Mouse (Mus musculus): ENCODE measurements around the gene Tsc22d1. TPM values are rescaled to one million over a fixed set of nuclear protein-coding genes. Genes with fewer than 3 reads are reported as not detected.
A peak's percentile ranks its signal among the peaks of the same experiment; 100 is the strongest.

Tsc22d1 gene
- polyA plus RNA-seq, 1 experiment from 2014 or later: 908 TPM

GRCm38 (mm10) chr14:76507357-76507756, 92.6 kb downstream of the Tsc22d1 start:
- ATAC-seq (replicated peaks; ENCODE audit: low FRiP score): no peak
- peak overlapping the region; percentile 57 for H3K4me3 ChIP-seq (replicated peaks)
- no peaks in the 10 kb centered on the region for H3K27me3 ChIP-seq
- WGBS: 73% methylated on average over 7 of the region's 7 CpGs
- H3K4me2 ChIP-seq: peak overlapping the region; percentile 82
- H3K9ac ChIP-seq: peak overlapping the region; percentile 73; the same call in 1 of the 2 replicates
- peaks cover 26% of the 10 kb centered on the region for H3K4me1 ChIP-seq
- no peaks in the 10 kb centered on the region for H3K9me3 ChIP-seq (replicated peaks)
- H3K36me3 ChIP-seq: peaks cover 35% of the 10 kb centered on the region
- peak overlapping the region; percentile 100 for H3K27ac ChIP-seq

- H3K36me3 ChIP-seq: peaks cover 35% of the 10 kb centered on the region
- peak overlapping the region; percentile 100 for H3K27ac ChIP-seq
- peak overlapping the region; percentile 57 for H3K4me3 ChIP-seq (replicated peaks)
- peaks cover 30% of the 10 kb centered on the region for H3K4me1 ChIP-seq
- H3K27me3 ChIP-seq: no peaks in the 10 kb centered on the region
- no peak overlapping the region for H3K9ac ChIP-seq
- no peak for ATAC-seq (replicated peaks; ENCODE audit: low FRiP score)
- 64% methylated on average over 9 of the region's 9 CpGs for WGBS
- peak overlapping the region; percentile 82 for H3K4me2 ChIP-seq
- no peaks in the 10 kb centered on the region for H3K9me3 ChIP-seq (replicated peaks)
These were observed 93.2 kb downstream of the Tsc22d1 start for GRCm38 (mm10) chr14:76507804-76508500.

- no peak overlapping the region for H3K4me3 ChIP-seq (replicated peaks)
These were observed 93.9 kb downstream of the Tsc22d1 start for GRCm38 (mm10) chr14:76508701-76509100.

GRCm38 (mm10) chr14:76511971-76512370, 97.2 kb downstream of the Tsc22d1 start:
- H3K9ac ChIP-seq: no peak overlapping the region
- no peak overlapping the region for H3K4me2 ChIP-seq
- WGBS: 82% methylated on average over 7 of the region's 7 CpGs
- H3K36me3 ChIP-seq: peaks cover 26% of the 10 kb centered on the region
- H3K9me3 ChIP-seq (replicated peaks): no peaks in the 10 kb centered on the region
- no peak overlapping the region for H3K27ac ChIP-seq
- no peaks in the 10 kb centered on the region for H3K27me3 ChIP-seq
- H3K4me3 ChIP-seq (replicated peaks): no peak overlapping the region
- peaks cover 41% of the 10 kb centered on the region for H3K4me1 ChIP-seq
- no peak for ATAC-seq (replicated peaks; ENCODE audit: low FRiP score)

More at GRCm38 (mm10) chr14:76508701-76509100, 93.9 kb downstream of the Tsc22d1 start:
- ATAC-seq (replicated peaks; ENCODE audit: low FRiP score): no peak
- Histone ChIP-seq H3K4me1 (peaks cover 32% of the 10 kb centered on the region), H3K36me3 (peaks cover 35% of the 10 kb centered on the region), H3K9me3 (replicated peaks) (no peaks in the 10 kb centered on the region), H3K9ac (no peak overlapping the region), H3K27ac (peak overlapping the region; percentile 50; the same call in 1 of the 2 replicates), H3K4me2 (no peak overlapping the region), H3K27me3 (no peaks in the 10 kb centered on the region)
- whole genome bisulfite sequencing: 48% methylated on average over 10 of the region's 10 CpGs

- ATAC-seq (replicated peaks; ENCODE audit: low FRiP score): peak; percentile 61
- peaks cover 13% of the 10 kb centered on the region for H3K36me3 ChIP-seq
- peak overlapping the region; percentile 88 for H3K27ac ChIP-seq
- peaks cover 33% of the 10 kb centered on the region for H3K4me1 ChIP-seq
- H3K4me3 ChIP-seq (replicated peaks): 0 out of 2 replicates have a peak overlapping the region, but pooled peaks have one; percentile 6
- WGBS: 18% methylated on average over 11 of the region's 11 CpGs
- peak overlapping the region; percentile 36 for H3K4me2 ChIP-seq
- H3K9ac ChIP-seq: no peak overlapping the region
- H3K27me3 ChIP-seq: no peaks in the 10 kb centered on the region
- H3K9me3 ChIP-seq (replicated peaks): no peaks in the 10 kb centered on the region
These were observed 98.8 kb downstream of the Tsc22d1 start for GRCm38 (mm10) chr14:76513395-76514049.

GRCm38 (mm10) chr14:76514050-76514585, 99.4 kb downstream of the Tsc22d1 start:
- Histone ChIP-seq H3K4me3 (replicated peaks) (no peak overlapping the region), H3K27me3 (no peaks in the 10 kb centered on the region), H3K36me3 (peaks cover 11% of the 10 kb centered on the region), H3K27ac (peak overlapping the region; percentile 88; the same call in 1 of the 2 replicates), H3K9ac (no peak overlapping the region), H3K4me1 (peaks cover 33% of the 10 kb centered on the region), H3K4me2 (peak overlapping the region; percentile 36), H3K9me3 (replicated peaks) (no peaks in the 10 kb centered on the region)
- WGBS: 27% methylated on average over 6 of the region's 6 CpGs
- ATAC-seq (replicated peaks; ENCODE audit: low FRiP score): no peak

- Histone ChIP-seq H3K36me3 (no peaks in the 10 kb centered on the region), H3K27ac (no peak overlapping the region), H3K27me3 (no peaks in the 10 kb centered on the region), H3K9ac (no peak overlapping the region), H3K4me2 (no peak overlapping the region), H3K4me3 (replicated peaks) (no peak overlapping the region), H3K4me1 (peaks cover 40% of the 10 kb centered on the region), H3K9me3 (replicated peaks) (no peaks in the 10 kb centered on the region)
- ATAC-seq (replicated peaks; ENCODE audit: low FRiP score): no peak
- WGBS: 77% methylated on average over 7 of the region's 7 CpGs
These were observed 100.9 kb downstream of the Tsc22d1 start for GRCm38 (mm10) chr14:76515620-76516019.

GRCm38 (mm10) chr14:76518217-76518616, 103.5 kb downstream of the Tsc22d1 start:
- WGBS: 80% methylated on average over 5 of the region's 5 CpGs
- no peak overlapping the region for H3K27ac ChIP-seq
- H3K9me3 ChIP-seq (replicated peaks): no peaks in the 10 kb centered on the region
- no peak overlapping the region for H3K9ac ChIP-seq
- H3K4me2 ChIP-seq: no peak overlapping the region
- peaks cover 41% of the 10 kb centered on the region for H3K4me1 ChIP-seq
- ATAC-seq (replicated peaks; ENCODE audit: low FRiP score): no peak
- H3K4me3 ChIP-seq (replicated peaks): no peak overlapping the region
- no peaks in the 10 kb centered on the region for H3K36me3 ChIP-seq
- no peaks in the 10 kb centered on the region for H3K27me3 ChIP-seq

- no peaks in the 10 kb centered on the region for H3K9me3 ChIP-seq (replicated peaks)
- peak overlapping the region; percentile 56 for H3K27ac ChIP-seq
- no peak overlapping the region for H3K9ac ChIP-seq
- H3K4me3 ChIP-seq (replicated peaks): no peak overlapping the region
- H3K4me2 ChIP-seq: no peak overlapping the region
- ATAC-seq (replicated peaks; ENCODE audit: low FRiP score): peak; percentile 86
- H3K27me3 ChIP-seq: no peaks in the 10 kb centered on the region
- H3K36me3 ChIP-seq: no peaks in the 10 kb centered on the region
- 37% methylated on average over 4 of the region's 4 CpGs for WGBS
- peaks cover 23% of the 10 kb centered on the region for H3K4me1 ChIP-seq
These were observed 105.8 kb downstream of the Tsc22d1 start for GRCm38 (mm10) chr14:76520606-76521005.

GRCm38 (mm10) chr14:76521308-76521707, 106.5 kb downstream of the Tsc22d1 start:
- Histone ChIP-seq H3K27ac (peak overlapping the region; percentile 56; the same call in 1 of the 2 replicates), H3K9ac (no peak overlapping the region), H3K27me3 (no peaks in the 10 kb centered on the region), H3K4me3 (replicated peaks) (no peak overlapping the region), H3K4me2 (no peak overlapping the region), H3K4me1 (peaks cover 26% of the 10 kb centered on the region), H3K36me3 (no peaks in the 10 kb centered on the region), H3K9me3 (replicated peaks) (no peaks in the 10 kb centered on the region)
- no peak for ATAC-seq (replicated peaks; ENCODE audit: low FRiP score)
- WGBS: 96% methylated on average over 3 of the region's 3 CpGs

- no peak for ATAC-seq (replicated peaks; ENCODE audit: low FRiP score)
- Histone ChIP-seq H3K9me3 (replicated peaks) (no peaks in the 10 kb centered on the region), H3K27me3 (no peaks in the 10 kb centered on the region), H3K4me1 (peaks cover 41% of the 10 kb centered on the region), H3K36me3 (no peaks in the 10 kb centered on the region), H3K4me2 (no peak overlapping the region), H3K4me3 (replicated peaks) (no peak overlapping the region), H3K27ac (no peak overlapping the region), H3K9ac (no peak overlapping the region)
- 92% methylated on average over 1 of the region's 1 CpGs for WGBS
These were observed 108.6 kb downstream of the Tsc22d1 start for GRCm38 (mm10) chr14:76523344-76523743.

GRCm38 (mm10) chr14:76526467-76526866, 111.7 kb downstream of the Tsc22d1 start:
- no peak overlapping the region for H3K9ac ChIP-seq
- H3K27ac ChIP-seq: peak overlapping the region; percentile 83

More at GRCm38 (mm10) chr14:76526467-76526866, 111.7 kb downstream of the Tsc22d1 start:
- Histone ChIP-seq H3K4me3 (replicated peaks) (no peak overlapping the region), H3K9me3 (replicated peaks) (no peaks in the 10 kb centered on the region), H3K4me1 (peaks cover 41% of the 10 kb centered on the region), H3K36me3 (no peaks in the 10 kb centered on the region), H3K27me3 (no peaks in the 10 kb centered on the region), H3K4me2 (no peak overlapping the region)
- WGBS: 78% methylated on average over 6 of the region's 6 CpGs
- no peak for ATAC-seq (replicated peaks; ENCODE audit: low FRiP score)

Measured in kidney, embryonic 15.5 days (tissue).